Mouse (Mus musculus): ENCODE measurements around the gene Slc51b. TPM values are rescaled to one million over a fixed set of nuclear protein-coding genes. Genes with fewer than 3 reads are reported as not detected.
A peak's percentile ranks its signal among the peaks of the same experiment; 100 is the strongest.

Gene Slc51b
- polyA plus RNA-seq, 1 experiment from 2014 or later = not detected

GRCm38 (mm10) chr9:65404331-65405183 lies 18.2 kb downstream of the Slc51b start:
- Histone ChIP-seq H3K27ac (ENCODE audit: low read depth, low read length) (no peak overlapping the region), H3K4me3 (ENCODE audit: low read depth, low read length) (no peak overlapping the region), H3K36me3 (ENCODE audit: control insufficient read depth, insufficient read depth, low read length) (no peaks in the 10 kb centered on the region), H3K9me3 (ENCODE audit: control insufficient read depth, low read length) (no peaks in the 10 kb centered on the region), H3K4me2 (ENCODE audit: low read depth, low read length) (no peak overlapping the region), H3K27me3 (ENCODE audit: control insufficient read depth, insufficient read depth, low read length) (no peaks in the 10 kb centered on the region), H3K4me1 (ENCODE audit: control insufficient read depth, insufficient read depth, low read length) (no peaks in the 10 kb centered on the region), H3K9ac (replicated peaks; ENCODE audit: low read depth, low read length) (no peak overlapping the region)
- no peak for ATAC-seq (ENCODE audit: low read depth)
- 74% methylated on average over 15 of the region's 15 CpGs for WGBS

GRCm38 (mm10) chr9:65399934-65400333 lies 22.8 kb downstream of the Slc51b start:
- no peak for ATAC-seq (ENCODE audit: low read depth)
- Histone ChIP-seq H3K4me3 (ENCODE audit: low read depth, low read length) (no peak overlapping the region), H3K27me3 (ENCODE audit: control insufficient read depth, insufficient read depth, low read length) (no peaks in the 10 kb centered on the region), H3K9ac (replicated peaks; ENCODE audit: low read depth, low read length) (no peak overlapping the region), H3K4me2 (ENCODE audit: low read depth, low read length) (no peak overlapping the region), H3K9me3 (ENCODE audit: control insufficient read depth, low read length) (no peaks in the 10 kb centered on the region), H3K36me3 (ENCODE audit: control insufficient read depth, insufficient read depth, low read length) (no peaks in the 10 kb centered on the region), H3K27ac (ENCODE audit: low read depth, low read length) (no peak overlapping the region), H3K4me1 (ENCODE audit: control insufficient read depth, insufficient read depth, low read length) (0 out of 2 replicates have a peak, but pooled peaks cover 2% of the 10 kb centered on the region)
- 89% methylated on average over 6 of the region's 6 CpGs for WGBS

GRCm38 (mm10) chr9:65398279-65398678 lies 24.5 kb downstream of the Slc51b start, which contains the start of gene Rasl12:
Rasl12 (plus strand) TSS chr9:65398506.
- H3K36me3 ChIP-seq (ENCODE audit: control insufficient read depth, insufficient read depth, low read length) = no peaks in the 10 kb centered on the region
- WGBS = 3% methylated on average over 24 of the region's 24 CpGs
- no peaks in the 10 kb centered on the region for H3K9me3 ChIP-seq (ENCODE audit: control insufficient read depth, low read length)
- H3K4me1 ChIP-seq (ENCODE audit: control insufficient read depth, insufficient read depth, low read length) = 0 out of 2 replicates have a peak, but pooled peaks cover 2% of the 10 kb centered on the region
- peak within 1 kb of the TSS; percentile 39 for H3K4me3 ChIP-seq (ENCODE audit: low read depth, low read length)
- H3K27ac ChIP-seq (ENCODE audit: low read depth, low read length) = no peak within 1 kb of the TSS
- H3K4me2 ChIP-seq (ENCODE audit: low read depth, low read length) = peak within 1 kb of the TSS; percentile 66
- peak; percentile 76; the same call in 1 of the 2 replicates for ATAC-seq (ENCODE audit: low read depth)
- H3K9ac ChIP-seq (replicated peaks; ENCODE audit: low read depth, low read length) = peak within 1 kb of the TSS; percentile 59
- no peaks in the 10 kb centered on the region for H3K27me3 ChIP-seq (ENCODE audit: control insufficient read depth, insufficient read depth, low read length)

GRCm38 (mm10) chr9:65394360-65394759 lies 28.4 kb downstream of the Slc51b start:
- no peak overlapping the region for H3K27ac ChIP-seq (ENCODE audit: low read depth, low read length)
- H3K4me2 ChIP-seq (ENCODE audit: low read depth, low read length) = no peak overlapping the region
- 56% methylated on average over 2 of the region's 2 CpGs for WGBS
- H3K36me3 ChIP-seq (ENCODE audit: control insufficient read depth, insufficient read depth, low read length) = no peaks in the 10 kb centered on the region
- H3K4me3 ChIP-seq (ENCODE audit: low read depth, low read length) = no peak overlapping the region
- H3K27me3 ChIP-seq (ENCODE audit: control insufficient read depth, insufficient read depth, low read length) = peaks cover 23% of the 10 kb centered on the region
- H3K9ac ChIP-seq (replicated peaks; ENCODE audit: low read depth, low read length) = no peak overlapping the region
- H3K4me1 ChIP-seq (ENCODE audit: control insufficient read depth, insufficient read depth, low read length) = 0 out of 2 replicates have a peak, but pooled peaks cover 2% of the 10 kb centered on the region
- no peaks in the 10 kb centered on the region for H3K9me3 ChIP-seq (ENCODE audit: control insufficient read depth, low read length)
- no peak for ATAC-seq (ENCODE audit: low read depth)

- WGBS = 52% methylated on average over 2 of the region's 2 CpGs
- Histone ChIP-seq H3K9me3 (ENCODE audit: control insufficient read depth, low read length) (no peaks in the 10 kb centered on the region), H3K9ac (replicated peaks; ENCODE audit: low read depth, low read length) (no peak overlapping the region), H3K4me3 (ENCODE audit: low read depth, low read length) (no peak overlapping the region), H3K27me3 (ENCODE audit: control insufficient read depth, insufficient read depth, low read length) (peaks cover 23% of the 10 kb centered on the region), H3K27ac (ENCODE audit: low read depth, low read length) (no peak overlapping the region), H3K4me2 (ENCODE audit: low read depth, low read length) (no peak overlapping the region), H3K4me1 (ENCODE audit: control insufficient read depth, insufficient read depth, low read length) (0 out of 2 replicates have a peak, but pooled peaks cover under 1% of the 10 kb centered on the region), H3K36me3 (ENCODE audit: control insufficient read depth, insufficient read depth, low read length) (no peaks in the 10 kb centered on the region)
- no peak for ATAC-seq (ENCODE audit: low read depth)
Observed at GRCm38 (mm10) chr9:65393606-65394005, 29.1 kb downstream of the Slc51b start.

GRCm38 (mm10) chr9:65392638-65393364 lies 30.0 kb downstream of the Slc51b start:
- Histone ChIP-seq H3K27ac (ENCODE audit: low read depth, low read length) (no peak overlapping the region), H3K4me3 (ENCODE audit: low read depth, low read length) (no peak overlapping the region), H3K36me3 (ENCODE audit: control insufficient read depth, insufficient read depth, low read length) (no peaks in the 10 kb centered on the region), H3K27me3 (ENCODE audit: control insufficient read depth, insufficient read depth, low read length) (peaks cover 23% of the 10 kb centered on the region), H3K9me3 (ENCODE audit: control insufficient read depth, low read length) (no peaks in the 10 kb centered on the region), H3K4me2 (ENCODE audit: low read depth, low read length) (no peak overlapping the region), H3K4me1 (ENCODE audit: control insufficient read depth, insufficient read depth, low read length) (no peaks in the 10 kb centered on the region), H3K9ac (replicated peaks; ENCODE audit: low read depth, low read length) (no peak overlapping the region)
- no peak for ATAC-seq (ENCODE audit: low read depth)
- 31% methylated on average over 6 of the region's 6 CpGs for WGBS

- WGBS = 49% methylated on average over 8 of the region's 8 CpGs
Observed at GRCm38 (mm10) chr9:65391613-65391964, 31.2 kb downstream of the Slc51b start, which contains the start of gene Kbtbd13. Kbtbd13 (minus strand) TSS chr9:65391652.

GRCm38 (mm10) chr9:65390752-65391612 lies 31.8 kb downstream of the Slc51b start:
- Histone ChIP-seq H3K27me3 (ENCODE audit: control insufficient read depth, insufficient read depth, low read length) (peaks cover 23% of the 10 kb centered on the region), H3K4me3 (ENCODE audit: low read depth, low read length) (peak overlapping the region; percentile 35), H3K9me3 (ENCODE audit: control insufficient read depth, low read length) (no peaks in the 10 kb centered on the region), H3K4me2 (ENCODE audit: low read depth, low read length) (peak overlapping the region; percentile 45), H3K4me1 (ENCODE audit: control insufficient read depth, insufficient read depth, low read length) (no peaks in the 10 kb centered on the region), H3K9ac (replicated peaks; ENCODE audit: low read depth, low read length) (peak overlapping the region; percentile 8; the same call in 1 of the 2 replicates), H3K27ac (ENCODE audit: low read depth, low read length) (no peak overlapping the region), H3K36me3 (ENCODE audit: control insufficient read depth, insufficient read depth, low read length) (no peaks in the 10 kb centered on the region)
- peak; percentile 65; the same call in 1 of the 2 replicates for ATAC-seq (ENCODE audit: low read depth)
- WGBS = 17% methylated on average over 91 of the region's 96 CpGs

More at GRCm38 (mm10) chr9:65391613-65391964, 31.2 kb downstream of the Slc51b start, which contains the start of gene Kbtbd13:
- Histone ChIP-seq H3K27ac (ENCODE audit: low read depth, low read length) (no peak within 1 kb of the TSS), H3K9ac (replicated peaks; ENCODE audit: low read depth, low read length) (peak within 1 kb of the TSS; percentile 8; the same call in 1 of the 2 replicates), H3K4me3 (ENCODE audit: low read depth, low read length) (peak within 1 kb of the TSS; percentile 35), H3K9me3 (ENCODE audit: control insufficient read depth, low read length) (no peaks in the 10 kb centered on the region), H3K27me3 (ENCODE audit: control insufficient read depth, insufficient read depth, low read length) (peaks cover 23% of the 10 kb centered on the region), H3K4me1 (ENCODE audit: control insufficient read depth, insufficient read depth, low read length) (no peaks in the 10 kb centered on the region), H3K4me2 (ENCODE audit: low read depth, low read length) (peak within 1 kb of the TSS; percentile 45), H3K36me3 (ENCODE audit: control insufficient read depth, insufficient read depth, low read length) (no peaks in the 10 kb centered on the region)
- no peak for ATAC-seq (ENCODE audit: low read depth)

Data from neural tube, embryonic 14.5 days (tissue).